Mouse (Mus musculus) erythroid progenitor cell, adult 5-6 weeks (primary cell): Measurements from ENCODE around the gene Ttll5. TPM values are rescaled to one million over a fixed set of nuclear protein-coding genes. Genes with fewer than 3 reads are reported as not detected.

Source experiments
- ATAC-seq: replicated peaks from 2 replicates; pipeline ENCODE4 v1.8.0; 2016; ENCODE audit warnings: moderate number of reproducible peaks, mild to moderate bottlenecking, moderate TSS enrichment, inconsistent platforms; ENCODE audit not compliant: poor library complexity, low FRiP score, severe bottlenecking
- total RNA-seq, 2 experiments: library from RNA; stranded (forward) in 1 of 2; stranded (reverse) in 1 of 2; fragments of 150-400 nt in 1 of 2; fragments of 186-747, 209-891 nt in 1 of 2; gene quantifications; 2 replicates each; pipeline versions ENCODE4 v1.2.3 to v1.2.4; 2015 to 2017; ENCODE audit warnings: low replicate concordance in 2 of 2

The Ttll5 gene
- total RNA-seq, 2 experiments from 2014 or later: 28.6 to 57.8 TPM

DNA sequence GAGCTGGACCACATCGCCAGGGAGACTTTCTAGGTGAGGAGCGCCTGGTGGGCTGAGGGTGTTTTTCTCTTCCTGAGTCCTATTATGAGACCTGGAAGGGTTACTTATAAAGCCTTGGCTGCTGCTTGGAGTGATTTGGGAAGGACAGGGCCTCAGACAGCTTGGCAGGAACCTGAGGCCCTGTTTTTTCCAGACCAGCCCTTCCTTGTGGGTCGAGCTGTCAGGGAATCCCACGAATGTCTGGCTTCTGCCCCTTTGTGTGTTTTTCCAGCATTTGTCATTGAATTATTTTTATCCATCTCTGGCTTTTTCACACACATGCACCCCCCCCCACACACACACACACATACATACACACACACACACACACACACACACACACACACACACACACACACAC is 136.2 kb downstream of the Ttll5 start:
- no peak for ATAC-seq

DNA sequence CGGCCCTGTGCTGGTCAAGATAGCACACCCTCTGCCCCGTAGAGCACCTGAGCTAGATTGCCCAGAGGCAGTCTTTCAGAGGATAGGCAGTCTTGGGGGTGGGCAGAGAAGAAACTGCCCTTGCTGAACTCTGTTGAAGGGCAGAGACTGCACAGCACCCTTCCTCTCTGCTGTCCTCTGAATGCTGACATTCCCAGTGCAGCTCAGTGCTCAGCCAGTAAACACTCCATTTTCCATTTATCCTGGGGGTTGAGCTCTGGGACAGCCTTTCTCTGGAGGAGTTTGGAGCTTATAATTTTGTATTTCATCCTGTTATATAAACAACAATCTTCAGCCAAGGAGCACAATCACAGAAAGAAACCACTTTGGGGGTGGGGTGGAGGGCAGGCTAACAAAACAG is 138.7 kb downstream of the Ttll5 start:
- no peak for ATAC-seq

DNA sequence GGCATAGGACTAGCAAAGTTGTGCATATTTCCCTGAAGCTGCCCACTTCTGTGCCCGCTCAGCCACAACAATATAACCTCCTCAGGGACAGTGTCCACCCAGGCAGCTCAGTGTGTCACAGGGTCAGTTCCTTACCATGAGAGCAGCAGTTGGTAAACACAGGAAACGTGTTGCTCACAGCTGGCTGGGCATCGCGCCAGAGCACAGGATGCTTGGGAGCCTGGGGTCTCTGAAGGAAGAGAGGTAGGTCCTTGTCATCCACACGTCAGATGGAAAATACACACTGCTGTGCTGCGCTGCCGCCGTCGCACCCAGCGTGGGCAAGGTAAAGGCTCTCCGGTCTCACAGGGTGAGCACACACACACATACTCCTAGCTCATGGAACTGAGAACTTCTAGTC is 139.2 kb downstream of the Ttll5 start:
- ATAC-seq: no peak

DNA sequence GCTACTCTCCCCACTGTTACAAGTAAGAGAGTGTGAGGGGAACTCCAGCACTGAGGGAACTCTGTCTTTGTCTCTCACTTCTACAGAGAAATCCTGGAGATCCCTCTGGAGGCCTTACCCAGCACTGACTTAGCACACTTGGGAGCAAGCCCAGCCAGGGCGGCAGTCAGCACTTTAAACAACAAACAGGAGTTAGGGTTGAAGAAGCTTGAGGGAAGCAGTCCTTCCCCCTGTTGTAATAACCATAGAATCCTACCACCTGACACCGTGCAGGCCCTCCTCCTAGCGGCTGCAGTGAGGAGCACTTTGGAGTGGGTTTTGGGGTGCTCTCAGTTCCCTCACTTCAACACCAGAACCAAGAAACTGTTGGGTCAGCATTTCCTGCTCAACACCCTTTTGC is 140.0 kb downstream of the Ttll5 start:
- no peak for ATAC-seq

DNA sequence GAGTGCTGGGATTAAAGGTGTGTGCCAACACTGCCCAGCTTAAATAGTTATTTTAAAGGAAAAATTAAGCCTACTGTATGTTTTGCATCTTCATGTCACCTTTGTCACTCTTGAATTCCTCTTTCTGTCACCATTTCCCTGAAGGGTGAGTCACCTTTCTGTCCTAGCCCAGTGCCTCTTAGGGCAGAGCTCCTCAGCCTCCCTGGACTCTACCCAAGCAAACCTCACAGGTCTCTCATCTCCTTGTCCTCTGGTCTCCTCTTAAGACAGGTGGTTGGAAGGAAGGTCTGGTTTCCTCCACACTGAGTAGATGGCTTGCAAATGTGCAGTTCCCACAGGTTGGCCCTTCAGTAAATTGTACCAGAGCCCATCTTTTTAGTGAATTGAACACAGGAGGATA is 143.4 kb downstream of the Ttll5 start:
- ATAC-seq: no peak

DNA sequence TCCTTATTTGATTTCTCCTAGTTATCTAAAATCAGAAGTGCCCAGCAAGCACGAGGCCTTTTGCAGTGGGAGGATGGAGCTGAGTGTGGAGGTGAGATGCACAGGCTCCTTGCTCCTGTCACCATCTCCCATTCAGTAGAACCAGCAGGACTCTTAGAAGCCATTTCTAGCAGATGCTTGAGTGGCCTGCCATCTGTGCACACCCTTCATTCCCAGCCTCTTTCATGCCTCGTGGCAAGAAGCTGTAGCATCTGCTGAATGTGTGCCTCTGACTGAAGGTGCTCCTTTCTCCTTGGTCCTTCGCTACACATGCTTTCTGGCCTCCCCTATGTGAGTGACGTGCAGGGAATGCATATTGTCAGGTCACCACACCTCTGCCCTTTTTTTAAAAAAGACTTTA is 143.9 kb downstream of the Ttll5 start:
- ATAC-seq: no peak

DNA sequence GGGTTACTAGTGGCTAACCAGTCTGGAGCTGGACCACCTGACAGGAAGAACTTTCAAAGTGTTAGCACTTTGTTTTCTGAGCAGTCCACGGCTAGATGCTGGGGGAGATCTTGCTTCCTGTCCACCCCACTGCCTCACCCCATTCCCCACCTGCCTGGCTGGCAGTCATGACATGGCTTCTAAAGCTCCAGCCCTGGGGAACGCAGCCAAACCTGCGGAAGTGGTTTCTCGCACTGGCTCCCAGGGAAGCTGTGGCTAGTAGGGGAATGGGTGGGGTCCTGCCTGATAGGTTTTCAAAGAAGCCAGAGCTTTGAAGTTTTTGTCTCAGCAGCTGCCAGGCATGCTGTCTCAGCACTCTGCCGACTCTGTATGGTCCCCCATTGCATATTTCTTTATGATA is 145.1 kb downstream of the Ttll5 start:
- ATAC-seq: no peak

DNA sequence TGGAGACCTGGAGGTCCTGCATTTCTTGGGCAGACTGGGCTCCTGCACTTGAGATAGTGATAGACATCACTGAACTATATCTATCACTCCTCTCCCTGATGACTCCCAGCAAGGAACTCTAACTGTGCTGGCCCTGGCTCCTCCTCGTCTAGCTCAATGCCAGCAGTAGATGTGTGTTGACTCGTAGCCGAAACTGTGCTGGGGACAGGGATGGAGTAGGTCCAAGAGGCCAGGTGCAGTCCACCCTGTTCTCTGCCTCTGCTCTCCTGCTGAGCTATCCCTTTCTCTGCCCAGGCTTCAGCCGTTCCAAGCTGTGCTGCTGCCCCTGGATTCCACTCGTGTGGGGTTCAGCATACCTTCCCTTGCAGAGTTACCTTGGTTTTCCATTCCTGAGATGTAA is 145.7 kb downstream of the Ttll5 start:
- ATAC-seq: no peak

DNA sequence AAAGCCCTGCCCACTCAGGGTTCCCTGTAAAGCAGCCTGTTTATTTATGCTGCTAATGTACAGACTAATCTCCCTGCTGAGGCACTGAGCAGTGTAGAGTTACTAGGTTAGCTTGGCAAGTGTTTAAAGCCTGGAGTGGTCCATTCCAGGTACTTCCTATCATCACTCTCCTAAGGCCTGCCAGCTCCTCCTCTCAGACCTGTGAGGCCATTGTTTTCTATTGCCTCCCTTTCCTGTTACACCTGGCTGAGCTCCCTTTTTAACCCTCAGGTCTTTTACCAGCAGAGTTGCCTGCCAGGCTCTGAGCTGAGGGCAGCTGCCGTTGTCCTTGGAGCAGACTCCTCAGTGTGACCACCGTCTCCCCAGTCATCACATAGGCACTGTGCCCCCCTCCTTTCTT is 146.3 kb downstream of the Ttll5 start:
- no peak for ATAC-seq

DNA sequence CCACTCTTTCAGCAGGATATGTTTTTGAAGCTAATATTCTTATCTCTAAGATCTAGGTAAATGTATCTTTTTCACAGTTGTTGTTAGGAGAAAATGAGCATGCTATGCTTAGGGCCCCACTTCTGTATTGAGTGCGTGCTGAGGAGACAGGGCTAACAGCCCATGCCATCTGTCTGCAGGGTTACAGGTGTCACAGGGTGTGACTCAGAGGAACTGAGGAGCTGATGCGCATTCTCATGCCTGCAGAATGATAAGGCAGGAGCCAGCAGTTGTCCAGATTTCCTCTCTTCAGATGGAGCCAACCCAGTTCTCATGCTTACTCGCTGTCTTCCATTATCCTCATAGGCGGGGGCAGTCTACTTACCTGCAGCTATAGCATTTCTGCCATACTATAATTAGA is 147.2 kb downstream of the Ttll5 start:
- ATAC-seq: no peak

DNA sequence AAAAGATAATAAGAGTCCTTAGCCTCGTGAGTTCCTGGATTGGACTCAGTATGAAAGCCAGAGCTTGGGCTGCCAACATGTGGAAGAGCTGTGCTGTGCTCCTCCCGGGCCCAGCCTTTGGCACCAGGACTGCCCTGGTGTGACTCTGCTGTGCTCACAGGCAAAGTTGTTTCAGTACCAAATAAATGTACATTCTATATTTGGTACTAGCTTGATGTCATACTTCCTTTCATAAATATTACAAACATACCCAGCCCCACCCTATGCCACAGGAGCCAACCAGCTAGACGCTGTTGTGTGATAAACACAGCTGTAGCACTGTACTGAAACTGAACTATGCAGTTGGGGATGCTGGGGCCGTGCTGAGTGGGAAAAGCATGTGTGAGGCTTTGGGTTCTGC is 149.1 kb downstream of the Ttll5 start:
- ATAC-seq: no peak

DNA sequence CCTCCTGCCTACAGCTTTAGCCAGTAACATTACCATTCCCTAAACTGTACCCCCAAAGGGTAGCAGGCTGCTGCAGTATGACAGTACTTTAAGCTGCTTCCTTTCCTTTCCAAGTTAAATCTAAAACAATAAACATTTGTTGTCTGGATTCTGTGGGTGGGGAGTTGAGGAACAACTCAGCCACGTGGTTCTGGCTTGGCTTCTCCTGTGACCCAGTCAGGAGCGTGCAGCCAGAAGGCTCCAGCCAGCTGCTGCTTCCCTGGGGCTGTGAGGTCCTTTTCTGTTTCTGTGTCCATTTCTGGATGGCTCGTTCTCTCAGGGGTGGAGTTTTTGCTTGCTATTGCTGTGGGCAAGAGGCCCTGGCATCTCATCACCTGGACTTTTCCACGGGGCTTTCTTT is 149.6 kb downstream of the Ttll5 start:
- no peak for ATAC-seq

DNA sequence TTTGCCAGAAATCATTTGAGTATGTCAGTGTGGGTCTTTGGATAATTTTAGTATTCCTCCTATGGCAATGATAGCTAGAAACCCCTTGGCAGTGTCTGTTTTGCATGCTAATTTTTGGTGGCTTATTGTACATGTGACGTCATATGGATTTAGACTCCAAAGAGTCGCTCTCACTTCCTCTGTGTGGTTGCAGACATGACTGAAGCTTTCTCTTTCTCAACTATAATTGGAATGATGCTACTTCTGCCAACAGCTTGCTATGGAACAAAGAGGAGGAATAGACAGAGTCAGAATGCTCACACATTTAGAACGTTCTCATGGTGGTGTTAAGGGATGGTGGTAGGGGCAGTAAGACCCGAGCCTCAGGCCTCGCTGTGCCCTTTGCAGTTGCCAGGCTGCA is 155.5 kb downstream of the Ttll5 start:
- ATAC-seq: no peak

DNA sequence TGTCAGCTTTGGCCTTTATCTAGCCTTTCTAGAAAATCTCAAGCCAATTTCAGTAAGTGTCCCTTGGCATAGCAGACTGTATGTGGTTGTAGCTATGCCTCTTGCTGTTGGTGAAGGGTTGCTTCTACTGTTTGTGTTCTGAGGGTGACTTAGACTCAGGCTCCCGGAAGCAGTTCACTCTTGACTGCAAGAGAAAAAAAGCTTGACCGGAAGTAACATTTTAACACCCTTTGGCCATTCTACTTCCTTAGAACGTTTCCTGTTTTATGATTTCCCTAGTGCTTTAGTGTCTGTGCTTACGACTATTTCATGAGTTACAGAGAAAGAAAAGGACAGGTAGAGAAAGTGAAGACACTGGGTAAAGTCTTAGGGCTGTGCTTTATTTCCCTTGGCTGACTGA is 161.1 kb downstream of the Ttll5 start:
- ATAC-seq: no peak

DNA sequence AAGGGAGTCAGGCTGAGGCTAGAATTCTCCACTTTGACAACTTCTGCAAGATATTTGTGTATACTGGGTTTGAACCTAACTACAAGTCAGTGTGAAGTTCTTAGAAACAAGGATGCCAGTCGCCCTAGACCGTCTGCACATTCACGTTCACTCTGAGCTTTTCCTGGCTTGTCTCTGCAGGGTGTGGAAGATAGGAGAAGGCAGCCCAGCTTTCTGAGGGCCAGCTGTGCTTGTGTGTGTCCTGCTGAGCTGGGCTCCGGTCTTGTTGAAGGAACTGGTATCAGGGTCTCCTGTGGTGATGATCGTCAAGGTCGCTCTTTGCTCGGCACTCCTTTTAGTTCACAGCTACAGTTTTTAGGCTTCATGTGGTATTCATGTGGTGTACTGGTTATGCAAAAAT is 161.6 kb downstream of the Ttll5 start:
- no peak for ATAC-seq

DNA sequence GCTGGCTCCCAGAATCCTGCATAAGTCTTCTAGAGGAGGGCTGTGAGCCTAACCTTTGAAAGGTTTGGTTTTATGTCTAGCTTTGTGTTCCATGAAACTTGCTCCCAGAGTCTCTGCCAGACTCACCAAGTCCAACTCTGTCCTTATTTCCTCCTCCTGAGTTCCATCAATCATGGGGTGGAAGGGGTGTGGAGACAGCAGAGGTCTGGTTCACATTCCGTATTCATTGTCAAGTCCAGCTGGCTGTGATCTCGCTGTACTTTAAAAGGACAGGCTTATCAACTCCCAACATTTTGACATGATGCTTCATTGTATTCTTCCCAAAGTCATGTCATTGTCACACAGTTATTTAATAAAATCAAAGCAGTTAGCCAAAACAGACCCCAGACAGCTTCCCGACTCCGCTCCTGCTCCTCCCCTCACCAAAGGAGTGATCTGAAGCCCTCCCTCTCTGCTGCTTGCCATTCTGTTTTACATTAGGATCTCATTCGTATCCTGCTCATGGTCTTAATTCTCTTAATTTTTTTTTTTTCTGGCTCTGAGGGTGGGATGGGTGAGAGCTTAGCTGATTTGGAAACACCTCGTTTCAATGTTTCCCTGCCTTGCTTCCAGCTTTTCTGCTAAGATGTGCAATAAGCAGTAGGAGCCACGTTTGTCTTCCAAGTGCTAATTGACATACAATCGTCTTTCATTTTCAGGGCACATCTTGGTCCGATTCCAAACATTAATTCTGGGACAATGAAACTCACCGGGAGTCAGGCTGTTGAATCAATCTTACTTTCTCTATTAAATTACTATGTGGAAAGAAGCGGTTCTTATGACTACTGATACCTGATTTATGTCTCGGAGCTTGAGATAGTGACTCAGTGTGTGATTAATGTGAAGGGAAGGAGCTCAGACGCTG is 162.3 kb downstream of the Ttll5 start:
- no peak for ATAC-seq

DNA sequence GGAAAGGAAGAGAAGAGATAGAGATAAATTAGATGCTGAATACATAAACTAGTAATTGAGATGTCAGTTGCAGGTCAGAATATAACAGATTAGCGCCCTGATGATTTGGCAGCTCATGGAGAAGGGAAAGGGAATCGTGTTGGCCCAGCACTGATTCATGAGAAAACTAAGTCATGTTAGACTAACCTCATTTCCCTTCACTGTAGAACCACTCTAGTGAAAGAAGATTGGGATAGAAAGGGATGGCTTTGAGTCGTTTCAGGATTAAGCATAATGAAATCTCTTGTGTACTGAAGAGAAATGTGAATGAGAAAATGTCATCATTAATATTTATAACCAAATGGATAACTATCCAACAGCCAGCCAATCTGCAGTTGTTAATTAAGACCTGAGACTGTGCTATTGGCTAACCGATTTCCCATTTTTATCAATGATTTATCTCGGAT is 163.0 kb downstream of the Ttll5 start:
- no peak for ATAC-seq

DNA sequence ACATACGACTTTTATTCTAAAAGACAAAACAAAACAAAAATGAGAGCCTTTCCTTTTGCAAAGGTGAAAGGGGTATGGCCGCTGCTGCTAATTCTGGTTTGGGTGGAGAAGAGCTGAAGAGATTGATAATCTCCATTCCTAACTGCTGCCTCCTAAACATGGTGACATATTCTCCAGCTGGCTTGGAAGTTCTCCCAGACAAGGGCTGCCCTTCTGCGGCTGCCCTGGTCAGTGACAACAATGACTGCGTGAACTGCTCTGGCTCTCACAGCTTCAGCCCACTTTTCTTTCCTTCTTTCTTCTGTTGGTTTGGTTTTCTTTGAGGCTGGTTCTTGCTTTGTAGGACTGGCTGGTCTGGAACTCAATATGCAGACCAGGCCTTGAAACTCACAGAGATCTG is 163.7 kb downstream of the Ttll5 start:
- no peak for ATAC-seq

DNA sequence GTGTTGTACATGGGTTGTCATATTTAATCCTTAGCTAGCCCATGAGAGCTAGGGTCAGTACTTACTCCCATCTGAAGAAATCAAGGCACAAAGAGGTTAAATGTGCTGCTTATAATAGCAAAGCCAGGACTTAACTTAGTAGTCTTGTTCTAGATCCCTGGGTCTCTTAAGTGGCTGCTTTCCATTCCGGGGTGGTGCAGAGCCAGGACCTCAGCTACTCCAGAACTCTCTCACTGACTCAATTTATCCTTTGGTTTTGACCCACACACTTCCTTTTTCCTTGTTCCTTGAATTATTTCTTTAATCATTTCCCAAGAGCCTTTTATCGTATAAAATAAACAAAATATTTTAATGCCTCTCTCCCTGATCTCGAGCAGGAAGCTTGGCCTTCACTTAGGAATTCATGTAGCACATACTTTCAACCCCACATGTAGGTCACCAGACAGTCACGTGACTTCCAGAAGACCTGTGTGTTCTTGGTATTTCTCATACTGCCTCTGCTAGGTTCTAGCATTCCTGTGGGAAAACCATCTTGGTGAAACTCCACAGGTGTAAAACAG is 164.4 kb downstream of the Ttll5 start:
- no peak for ATAC-seq

DNA sequence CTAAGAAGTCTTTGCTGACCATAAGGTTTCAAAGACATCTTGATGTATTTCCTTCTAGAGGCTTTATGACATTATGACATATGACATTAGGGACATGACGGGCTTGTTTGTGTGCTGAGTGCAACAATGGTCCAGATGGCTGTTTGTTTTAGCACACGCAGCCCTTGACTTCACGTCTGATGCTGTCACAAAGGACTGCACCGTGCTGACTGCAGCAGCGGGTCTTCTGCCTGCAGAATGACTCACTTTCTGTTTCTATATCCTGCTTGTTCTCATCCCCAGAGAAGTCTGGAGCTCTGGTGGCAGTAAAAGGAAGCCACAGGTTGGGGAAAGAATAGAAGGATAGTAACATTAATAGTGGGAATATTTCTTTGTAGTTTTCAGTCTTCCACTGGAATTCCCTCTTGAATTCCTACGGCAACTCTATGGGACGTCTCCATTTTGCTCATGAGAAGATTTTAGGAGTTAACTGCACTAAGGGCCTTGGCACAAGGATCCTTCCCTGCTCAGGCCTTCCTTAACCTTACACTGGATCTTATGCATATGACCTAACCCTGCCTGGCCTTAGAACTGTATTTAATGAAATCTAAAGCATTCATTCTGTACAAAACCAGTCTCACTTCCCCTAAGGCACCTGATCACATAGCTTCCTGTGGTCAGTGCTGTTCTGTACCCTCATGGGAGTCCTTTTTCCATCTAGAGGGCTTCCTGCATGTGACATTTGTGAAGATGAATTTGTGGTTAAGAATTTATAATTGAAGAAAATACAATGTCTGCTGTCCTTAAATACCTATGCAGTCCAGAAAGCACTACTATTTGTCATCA is 167.8 kb downstream of the Ttll5 start:
- no peak for ATAC-seq

DNA sequence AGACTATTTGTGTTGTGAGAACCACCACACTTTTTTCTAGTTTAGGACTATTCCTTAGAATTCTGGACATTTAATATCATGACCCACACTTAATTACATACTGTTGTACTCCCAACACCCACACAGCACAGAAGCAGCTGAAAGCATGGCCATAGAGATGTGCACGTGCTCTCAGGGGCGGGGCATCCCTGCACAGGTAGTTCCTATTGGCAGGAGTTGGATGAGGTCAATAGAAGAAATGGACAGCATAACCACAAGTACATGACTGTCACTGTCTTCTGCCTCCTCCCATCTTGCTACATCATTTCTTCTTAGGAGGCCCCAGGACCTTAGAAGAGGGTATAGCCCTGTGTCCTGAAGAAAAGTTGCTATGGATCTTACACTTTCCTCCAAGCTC is 168.4 kb downstream of the Ttll5 start:
- ATAC-seq: no peak
